Comparison of ENCODE assay signal across 20 mouse cellular contexts in genomic region chr10:4293418-4293817, GRCm38 (mm10). TPM values are rescaled to one million over a fixed set of nuclear protein-coding genes. Genes with fewer than 3 reads are reported as not detected.
DNase-seq lines count a peak whose midpoint lies in the region; ATAC-seq and TF ChIP-seq lines count a peak whose summit lies in the region.
"Had no signal": no experiment of that assay in that cellular context is flagged by ENCODE, and none has a peak within 500 bp of the region (broad histone marks: within the 10 kb centered on the region; RNA-seq: fewer than 3 reads in every experiment).

No protein-coding gene starts in this region.

- no peak overlapping the region for H3K4me3 ChIP-seq in gastrocnemius, adult 2 months
- H3K4me3 ChIP-seq: embryonic facial prominence, embryonic 13.5 days; forebrain, embryonic 12.5 days; heart, embryonic 15.5 days; hindbrain, embryonic 10.5 days had no signal

- intact Hi-C loops in gastrocnemius, adult 2 months (cut with DNase I) = no loop called here
- intact Hi-C loops in gastrocnemius, postnatal 36 days (cut with DNase I) = no loop called here
- intact Hi-C loops in left cerebral cortex, postnatal 10 days (cut with DNase I) = no loop called here

- H3K27ac ChIP-seq in gastrocnemius, adult 2 months = no peak overlapping the region
- H3K27ac ChIP-seq: embryonic facial prominence, embryonic 13.5 days; forebrain, embryonic 12.5 days; heart, embryonic 15.5 days; hindbrain, embryonic 10.5 days; hindbrain, embryonic 14.5 days had no signal

- TF ChIP-seq CTCF in gastrocnemius, adult 2 months (IDR thresholded peaks at IDR 0.05) = no peak

- DNase-seq in gastrocnemius, adult 2 months = peak; percentile 37
- DNase-seq in gastrocnemius, postnatal 36 days = no peak
- DNase-seq in lung, postnatal 36 days = peak; percentile 27
- no peak for DNase-seq in lung, postnatal 4 days
- no peak for DNase-seq in left cerebral cortex, postnatal 10 days (ENCODE audit: extremely low spot score in 1 of 2, low spot score in 2 of 2)
- no peak for DNase-seq in right cerebral cortex, postnatal 14 days
- DNase-seq: adrenal gland, adult 2 months; adrenal gland, postnatal 25 days; cerebellum, adult 18-20 months; cerebellum, adult 9-11 months; cerebellum, postnatal 36 days had no signal

- ATAC-seq in megakaryocyte progenitor cell, adult 5-6 weeks (replicated peaks; ENCODE audit: poor library complexity) = peak; percentile 52
- ATAC-seq: activated CD4-positive, CD25-positive, alpha-beta regulatory T cell, adult 4 months; forebrain, embryonic 16.5 days; Patski had no signal

RNA-seq across cellular contexts. Expression of gene Akap12, which starts 27.2 kb away (rescaled TPM):
- total RNA-seq in gastrocnemius, adult 2 months (2021) = 10 to 100 TPM in 1 of 2 experiments, 1 to 10 TPM in 1; 6.2 to 16.6 TPM
- total RNA-seq in gastrocnemius, postnatal 36 days (2021) = 1 to 10 TPM; 8.1 to 8.2 TPM
- total RNA-seq in megakaryocyte progenitor cell, adult 5-6 weeks (2015) = 0.12 and 0.59 TPM in 2 replicates
- total RNA-seq in megakaryocyte progenitor cell, adult 5-6 weeks (2017) = 0.21 and 0.64 TPM in 2 replicates
- 10 to 100 TPM; 28.1 to 28.5 TPM for total RNA-seq in left cerebral cortex, postnatal 10 days (2021)

Comparison
In these comparisons a context has a peak if more than half of its experiments do, and no peak if none do; other contexts are left out.
1. DNase-seq: peak in gastrocnemius, adult 2 months (single experiment) and lung, postnatal 36 days (single experiment); none in gastrocnemius, postnatal 36 days (0 of 2), lung, postnatal 4 days (0 of 2), left cerebral cortex, postnatal 10 days (0 of 2) and right cerebral cortex, postnatal 14 days (single experiment).
2. RNA of gene Akap12, which starts 27.2 kb away (total RNA-seq): 28.1 to 28.5 TPM in left cerebral cortex, postnatal 10 days, 6.2 to 16.6 TPM in gastrocnemius, adult 2 months and 8.1 to 8.2 TPM in gastrocnemius, postnatal 36 days; 0.12 to 0.64 TPM in megakaryocyte progenitor cell, adult 5-6 weeks; every median in the first group is over 4 times any median in the second.